Mouse (Mus musculus) neutrophil, adult 59 days (primary cell): ENCODE data around the gene Slc7a15. TPM values are rescaled to one million over a fixed set of nuclear protein-coding genes. Genes with fewer than 3 reads are reported as not detected.

Experiments
- total RNA-seq, 2 experiments: library from RNA; stranded (reverse); gene quantifications; 1 replicate in 1 of 2; 2 replicates in 1 of 2; pipeline ENCODE4 v1.2.4; 2023

Gene Slc7a15
- not detected for total RNA-seq

GRCm38 (mm10) chr12:8598966-8599365, at the start of gene Slc7a15:
TSS of gene Slc7a15 (minus strand) at chr12:8599066.

DNA sequence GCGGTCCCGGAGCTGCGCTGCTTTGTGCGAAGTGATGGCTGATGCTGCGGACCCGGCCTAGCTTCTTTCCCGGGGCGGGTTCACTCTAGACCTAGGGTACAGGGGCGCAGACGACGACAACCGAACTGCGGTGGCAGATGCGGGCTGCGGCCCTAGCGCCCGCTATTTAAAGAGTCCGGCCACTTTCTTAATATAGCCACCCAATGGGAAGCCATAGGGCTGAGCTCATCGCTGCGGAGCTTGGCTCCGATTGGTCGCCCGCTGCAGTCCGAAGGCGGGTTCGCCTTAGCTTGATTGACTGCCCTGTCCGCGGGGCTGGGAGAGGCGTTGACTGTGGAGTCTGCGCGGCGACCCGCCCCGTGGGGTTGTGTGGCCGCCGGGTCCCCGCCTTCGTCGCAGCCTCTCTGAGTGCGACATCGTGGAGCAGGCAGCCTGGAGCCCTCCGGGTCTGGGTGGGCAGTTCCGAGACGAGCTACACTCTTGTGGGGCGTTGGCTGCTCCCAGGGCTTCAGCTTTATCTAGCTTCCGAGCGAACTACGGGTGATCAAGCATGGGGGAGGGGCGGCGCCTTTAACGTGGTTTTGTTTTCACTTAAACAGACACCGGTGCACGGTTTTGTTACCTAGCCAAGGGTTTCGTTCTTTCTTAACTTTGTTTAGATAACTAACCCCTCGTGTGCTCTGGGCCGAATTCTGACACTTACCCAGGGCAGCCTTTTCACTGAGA, 98.8 kb downstream of the Slc7a15 start, which contains the start of gene Rhob:
Gene Rhob, minus strand, starts transcription at position 139 of the 726 bp plus-strand sequence.

Other genes with a start within 250 kb of the Slc7a15 start
- 100 to 1,000 TPM; 604 to 875 TPM for gene Rhob, start 99.1 kb downstream of the Slc7a15 start, total RNA-seq
- 100 to 1,000 TPM; 165 TPM for gene Pum2, start 75.1 kb upstream of the Slc7a15 start, total RNA-seq
- gene Sdc1, start 172.3 kb upstream of the Slc7a15 start, total RNA-seq, result 1 to 10 TPM; 1.9 to 4.4 TPM